Mouse (Mus musculus) retina, postnatal 7 days (tissue): ENCODE data around the gene Vmn1r63.
"Not testable (repeated sequence)": the region's sequence is repeated elsewhere in the genome, so short reads cannot be mapped to it uniquely, and the experiment has no call there.

Source experiments
- DNase-seq: peaks from one replicate; pipeline ENCODE4 v3.0.0-alpha.2; 2012; ENCODE audit warnings: low read depth, low spot score

Gene Vmn1r63

GRCm38 (mm10) chr7:5805345-5805744 lies at the start of gene Vmn1r63:
TSS of gene Vmn1r63 (minus strand) at chr7:5805445.
- DNase-seq = not testable (repeated sequence)
